Mouse (Mus musculus): ENCODE data around the gene Trdn. TPM values are rescaled to one million over a fixed set of nuclear protein-coding genes. Genes with fewer than 3 reads are reported as not detected.

Trdn gene
- polyA plus RNA-seq, 1 experiment from 2014 or later = not detected

GRCm38 (mm10) chr10:33253911-33254310, 173.6 kb downstream of the Trdn start:
- no peak for ATAC-seq (ENCODE audit: insufficient number of reproducible peaks, insufficient read depth, low FRiP score, low read depth)
- Histone ChIP-seq H3K36me3 (ENCODE audit: control insufficient read depth, insufficient read depth, low read length) (no peaks in the 10 kb centered on the region), H3K27ac (ENCODE audit: low read length) (no peak overlapping the region), H3K4me1 (ENCODE audit: control insufficient read depth, insufficient read depth, low read length) (no peaks in the 10 kb centered on the region), H3K4me3 (ENCODE audit: low read depth, low read length) (no peak overlapping the region), H3K9ac (replicated peaks; ENCODE audit: low read depth, low read length) (no peak overlapping the region), H3K4me2 (replicated peaks; ENCODE audit: low read depth, low read length) (no peak overlapping the region), H3K27me3 (ENCODE audit: control insufficient read depth, insufficient read depth, low read length) (no peaks in the 10 kb centered on the region), H3K9me3 (ENCODE audit: control insufficient read depth, low read depth, low read length) (no peaks in the 10 kb centered on the region)
- 87% methylated on average over 1 of the region's 1 CpGs for WGBS

- Histone ChIP-seq H3K4me1 (ENCODE audit: control insufficient read depth, insufficient read depth, low read length) (no peaks in the 10 kb centered on the region), H3K9me3 (ENCODE audit: control insufficient read depth, low read depth, low read length) (no peaks in the 10 kb centered on the region), H3K4me2 (replicated peaks; ENCODE audit: low read depth, low read length) (no peak overlapping the region), H3K9ac (replicated peaks; ENCODE audit: low read depth, low read length) (no peak overlapping the region), H3K4me3 (ENCODE audit: low read depth, low read length) (no peak overlapping the region), H3K36me3 (ENCODE audit: control insufficient read depth, insufficient read depth, low read length) (no peaks in the 10 kb centered on the region), H3K27me3 (ENCODE audit: control insufficient read depth, insufficient read depth, low read length) (no peaks in the 10 kb centered on the region), H3K27ac (ENCODE audit: low read length) (no peak overlapping the region)
- WGBS = 72% methylated on average over 1 of the region's 1 CpGs
- no peak for ATAC-seq (ENCODE audit: insufficient number of reproducible peaks, insufficient read depth, low FRiP score, low read depth)
Measured at GRCm38 (mm10) chr10:33256202-33256601, 175.8 kb downstream of the Trdn start.

GRCm38 (mm10) chr10:33304982-33305381, 224.6 kb downstream of the Trdn start:
- 30% methylated on average over 2 of the region's 2 CpGs for WGBS
- Histone ChIP-seq H3K27ac (ENCODE audit: low read length) (no peak overlapping the region), H3K4me1 (ENCODE audit: control insufficient read depth, insufficient read depth, low read length) (no peaks in the 10 kb centered on the region), H3K9me3 (ENCODE audit: control insufficient read depth, low read depth, low read length) (no peaks in the 10 kb centered on the region), H3K27me3 (ENCODE audit: control insufficient read depth, insufficient read depth, low read length) (no peaks in the 10 kb centered on the region), H3K9ac (replicated peaks; ENCODE audit: low read depth, low read length) (no peak overlapping the region), H3K4me3 (ENCODE audit: low read depth, low read length) (no peak overlapping the region), H3K4me2 (replicated peaks; ENCODE audit: low read depth, low read length) (no peak overlapping the region), H3K36me3 (ENCODE audit: control insufficient read depth, insufficient read depth, low read length) (no peaks in the 10 kb centered on the region)
- ATAC-seq (ENCODE audit: insufficient number of reproducible peaks, insufficient read depth, low FRiP score, low read depth) = no peak

- Histone ChIP-seq H3K9ac (replicated peaks; ENCODE audit: low read depth, low read length) (no peak overlapping the region), H3K36me3 (ENCODE audit: control insufficient read depth, insufficient read depth, low read length) (no peaks in the 10 kb centered on the region), H3K27me3 (ENCODE audit: control insufficient read depth, insufficient read depth, low read length) (no peaks in the 10 kb centered on the region), H3K9me3 (ENCODE audit: control insufficient read depth, low read depth, low read length) (no peaks in the 10 kb centered on the region), H3K4me2 (replicated peaks; ENCODE audit: low read depth, low read length) (no peak overlapping the region), H3K4me1 (ENCODE audit: control insufficient read depth, insufficient read depth, low read length) (no peaks in the 10 kb centered on the region), H3K4me3 (ENCODE audit: low read depth, low read length) (no peak overlapping the region), H3K27ac (ENCODE audit: low read length) (no peak overlapping the region)
- ATAC-seq (ENCODE audit: insufficient number of reproducible peaks, insufficient read depth, low FRiP score, low read depth) = no peak
- WGBS = 81% methylated on average over 1 of the region's 1 CpGs
Measured at GRCm38 (mm10) chr10:33353026-33353425, 272.7 kb downstream of the Trdn start.

- no peaks in the 10 kb centered on the region for H3K27me3 ChIP-seq (ENCODE audit: control insufficient read depth, insufficient read depth, low read length)
- no peak overlapping the region for H3K27ac ChIP-seq (ENCODE audit: low read length)
Measured at GRCm38 (mm10) chr10:33366521-33366920, 286.2 kb downstream of the Trdn start.

GRCm38 (mm10) chr10:33370534-33370933, 290.2 kb downstream of the Trdn start:
- no peaks in the 10 kb centered on the region for H3K4me1 ChIP-seq (ENCODE audit: control insufficient read depth, insufficient read depth, low read length)
- no peak for ATAC-seq (ENCODE audit: insufficient number of reproducible peaks, insufficient read depth, low FRiP score, low read depth)
- H3K9ac ChIP-seq (replicated peaks; ENCODE audit: low read depth, low read length) = no peak overlapping the region
- WGBS = 78% methylated on average over 2 of the region's 2 CpGs
- no peaks in the 10 kb centered on the region for H3K27me3 ChIP-seq (ENCODE audit: control insufficient read depth, insufficient read depth, low read length)
- no peak overlapping the region for H3K4me3 ChIP-seq (ENCODE audit: low read depth, low read length)
- no peaks in the 10 kb centered on the region for H3K36me3 ChIP-seq (ENCODE audit: control insufficient read depth, insufficient read depth, low read length)
- H3K27ac ChIP-seq (ENCODE audit: low read length) = no peak overlapping the region
- H3K4me2 ChIP-seq (replicated peaks; ENCODE audit: low read depth, low read length) = no peak overlapping the region
- H3K9me3 ChIP-seq (ENCODE audit: control insufficient read depth, low read depth, low read length) = no peaks in the 10 kb centered on the region

More at GRCm38 (mm10) chr10:33366521-33366920, 286.2 kb downstream of the Trdn start:
- no peaks in the 10 kb centered on the region for H3K9me3 ChIP-seq (ENCODE audit: control insufficient read depth, low read depth, low read length)
- H3K9ac ChIP-seq (replicated peaks; ENCODE audit: low read depth, low read length) = no peak overlapping the region
- ATAC-seq (ENCODE audit: insufficient number of reproducible peaks, insufficient read depth, low FRiP score, low read depth) = no peak
- no peak overlapping the region for H3K4me2 ChIP-seq (replicated peaks; ENCODE audit: low read depth, low read length)
- H3K4me1 ChIP-seq (ENCODE audit: control insufficient read depth, insufficient read depth, low read length) = no peaks in the 10 kb centered on the region
- no peaks in the 10 kb centered on the region for H3K36me3 ChIP-seq (ENCODE audit: control insufficient read depth, insufficient read depth, low read length)
- H3K4me3 ChIP-seq (ENCODE audit: low read depth, low read length) = no peak overlapping the region

- H3K9me3 ChIP-seq (ENCODE audit: control insufficient read depth, low read depth, low read length) = no peaks in the 10 kb centered on the region
- 82% methylated on average over 2 of the region's 2 CpGs for WGBS
- H3K27me3 ChIP-seq (ENCODE audit: control insufficient read depth, insufficient read depth, low read length) = no peaks in the 10 kb centered on the region
- no peak overlapping the region for H3K4me2 ChIP-seq (replicated peaks; ENCODE audit: low read depth, low read length)
- no peak overlapping the region for H3K4me3 ChIP-seq (ENCODE audit: low read depth, low read length)
- H3K4me1 ChIP-seq (ENCODE audit: control insufficient read depth, insufficient read depth, low read length) = no peaks in the 10 kb centered on the region
- H3K9ac ChIP-seq (replicated peaks; ENCODE audit: low read depth, low read length) = no peak overlapping the region
- no peak overlapping the region for H3K27ac ChIP-seq (ENCODE audit: low read length)
- no peak for ATAC-seq (ENCODE audit: insufficient number of reproducible peaks, insufficient read depth, low FRiP score, low read depth)
- H3K36me3 ChIP-seq (ENCODE audit: control insufficient read depth, insufficient read depth, low read length) = no peaks in the 10 kb centered on the region
Measured at GRCm38 (mm10) chr10:33375474-33376029, 295.2 kb downstream of the Trdn start.

Other genes with a start within 250 kb of the Trdn start
- 1.9 and 2.9 TPM in 2 replicates for gene Nkain2, start 190.1 kb upstream of the Trdn start, polyA plus RNA-seq (2014; fragmentation: Nextera tagmentation; extraction: Ambion mirVana)